In genomic region chr11:57827048-57827914, GRCm38 (mm10) we compare ENCODE assay signal across 8 mouse cellular contexts. TPM values are rescaled to one million over a fixed set of nuclear protein-coding genes. Genes with fewer than 3 reads are reported as not detected.
DNase-seq lines count a peak whose midpoint lies in the region; ATAC-seq and TF ChIP-seq lines count a peak whose summit lies in the region.

No protein-coding gene starts in this region.

- peaks cover 4% of the 10 kb centered on the region; the same call in 1 of the 2 replicates for H3K4me1 ChIP-seq in spleen, adult 2 months (ENCODE audit: control insufficient read depth, insufficient read depth, insufficient read length)
- H3K4me1 ChIP-seq in liver, embryonic 15.5 days (replicated peaks), result peaks cover 7% of the 10 kb centered on the region; the same call in 1 of the 2 replicates

- H3K36me3 ChIP-seq in spleen, adult 2 months (ENCODE audit: control insufficient read depth, insufficient read depth, low read length), result no peaks in the 10 kb centered on the region
- no peaks in the 10 kb centered on the region for H3K36me3 ChIP-seq in liver, embryonic 15.5 days (replicated peaks)

- no peak overlapping the region for H3K9ac ChIP-seq in liver, embryonic 15.5 days

- no peak for TF ChIP-seq CTCF in spleen, adult 2 months (IDR thresholded peaks at IDR 0.05; ENCODE audit: extremely low read depth, insufficient read depth, insufficient read length, insufficient replicate concordance)

- peak overlapping the region; percentile 34; the same call in 1 of the 2 replicates for H3K4me3 ChIP-seq in spleen, adult 2 months (ENCODE audit: extremely low read depth, insufficient read depth, insufficient read length)
- peak overlapping the region; percentile 20; the same call in 1 of the 2 replicates for H3K4me3 ChIP-seq in liver, embryonic 15.5 days (replicated peaks)

- TF ChIP-seq POLR2A in spleen, adult 2 months (IDR thresholded peaks at IDR 0.05; ENCODE audit: low read depth, low read length), result no peak

- peak overlapping the region; percentile 30 for H3K4me2 ChIP-seq in liver, embryonic 15.5 days

- no peaks in the 10 kb centered on the region for H3K9me3 ChIP-seq in liver, embryonic 15.5 days (replicated peaks)

- no peak for ATAC-seq in CD4-positive, CD25-positive, alpha-beta regulatory T cell, adult 4 months
- ATAC-seq in liver, embryonic 15.5 days (ENCODE audit: insufficient read depth), result no peak
- ATAC-seq in activated CD4-positive, CD25-positive, alpha-beta regulatory T cell, adult 4 months, result no peak

- no peak overlapping the region for H3K27ac ChIP-seq in spleen, adult 2 months (ENCODE audit: insufficient read depth, low read length)
- H3K27ac ChIP-seq in liver, embryonic 15.5 days (replicated peaks), result no peak overlapping the region

- 3% methylated on average over 41 of the region's 41 CpGs for WGBS in spleen, adult 2 months
- 2% methylated on average over 41 of the region's 41 CpGs for WGBS in liver, embryonic 15.5 days (ENCODE audit: insufficient replicate concordance)

- H3K27me3 ChIP-seq in spleen, adult 2 months (ENCODE audit: control insufficient read depth, insufficient read depth, low read length), result peaks cover 28% of the 10 kb centered on the region
- H3K27me3 ChIP-seq in liver, embryonic 15.5 days, result peaks cover 84% of the 10 kb centered on the region

- DNase-seq in CD4-positive, CD25-positive, alpha-beta regulatory T cell, adult 2 months (ENCODE audit: low read depth, low spot score), result peak; percentile 34
- DNase-seq in spleen, adult 2 months (ENCODE audit: low read depth in 1 of 2, low spot score in 2 of 2), result no peak
- no peak for DNase-seq in spleen, adult 12 weeks (ENCODE audit: low spot score)
- DNase-seq in thymus, postnatal 36 days, result peak; percentile 43 to 61
- no peak for DNase-seq in adipocyte (ENCODE audit: low spot score)

RNA-seq across cellular contexts. Expression of gene Hand1, which starts 5.3 kb away (rescaled TPM):
- not detected for polyA plus RNA-seq in CD4-positive, CD25-positive, alpha-beta regulatory T cell, adult 4 months (2017; shearing (Covaris generic))
- polyA plus RNA-seq in spleen, adult 2 months (2012; rRNA removed), result not detected in 2 replicates
- polyA plus RNA-seq in liver, embryonic 15.5 days (2015; fragmentation: Nextera tagmentation; extraction: Ambion mirVana), result 0.06 and 0.14 TPM in 2 replicates
- polyA plus RNA-seq in activated CD4-positive, CD25-positive, alpha-beta regulatory T cell, adult 4 months (2017; shearing (Covaris generic)), result not detected

RNA-seq across cellular contexts. Expression of gene Sap30l, which starts 25.8 kb away (rescaled TPM):
- polyA plus RNA-seq in CD4-positive, CD25-positive, alpha-beta regulatory T cell, adult 4 months (2017; shearing (Covaris generic)), result 1 to 10 TPM; 5.7 to 8.4 TPM
- 16.5 and 24.1 TPM in 2 replicates for polyA plus RNA-seq in spleen, adult 2 months (2012; rRNA removed)
- polyA plus RNA-seq in liver, embryonic 15.5 days (2015; fragmentation: Nextera tagmentation; extraction: Ambion mirVana), result 2.8 and 3.1 TPM in 2 replicates
- 1 to 10 TPM; 5.4 to 7.7 TPM for polyA plus RNA-seq in activated CD4-positive, CD25-positive, alpha-beta regulatory T cell, adult 4 months (2017; shearing (Covaris generic))

Comparison
In these comparisons a context has a peak if more than half of its experiments do, and no peak if none do; other contexts are left out.
1. DNase-seq: peak in CD4-positive, CD25-positive, alpha-beta regulatory T cell, adult 2 months (single experiment) and thymus, postnatal 36 days (2 of 2); none in spleen, adult 2 months (0 of 2), spleen, adult 12 weeks (single experiment) and adipocyte (single experiment).